Mouse (Mus musculus): ENCODE data around the gene Gbp9.
"Not testable (repeated sequence)": the region's sequence is repeated elsewhere in the genome, so short reads cannot be mapped to it uniquely, and the experiment has no call there.

Gene Gbp9

GRCm38 (mm10) chr5:105139409-105140088 is at the start of gene Gbp9, which contains the start of the genes Gbp8 and Gbp4:
Gene Gbp9 (minus strand): TSS chr5:105139539.
Gene Gbp8 (minus strand): TSS chr5:105139540.
Gene Gbp4 (minus strand): TSS chr5:105139586.
- DNase-seq (ENCODE audit: low spot score): not testable (repeated sequence)

GRCm38 (mm10) chr5:105181446-105181845 is 42.1 kb upstream of the Gbp9 start:
- no peak for DNase-seq (ENCODE audit: low spot score)

- DNase-seq (ENCODE audit: low spot score): no peak
Observed at GRCm38 (mm10) chr5:105156582-105156981, 17.2 kb upstream of the Gbp9 start.

- DNase-seq (ENCODE audit: low spot score): no peak
Observed at GRCm38 (mm10) chr5:105154049-105154448, 14.7 kb upstream of the Gbp9 start.

GRCm38 (mm10) chr5:105148062-105148461 is 8.7 kb upstream of the Gbp9 start:
- not testable (repeated sequence) for DNase-seq (ENCODE audit: low spot score)

GRCm38 (mm10) chr5:105146447-105146846 is 7.1 kb upstream of the Gbp9 start:
- DNase-seq (ENCODE audit: low spot score): no peak

- DNase-seq (ENCODE audit: low spot score): not testable (repeated sequence)
Observed at GRCm38 (mm10) chr5:105145731-105146130, 6.4 kb upstream of the Gbp9 start.

GRCm38 (mm10) chr5:105140089-105140810 is 911 bp upstream of the Gbp9 start:
- not testable (repeated sequence) for DNase-seq (ENCODE audit: low spot score)

GRCm38 (mm10) chr5:105138906-105139305 is 433 bp downstream of the Gbp9 start:
- no peak for DNase-seq (ENCODE audit: low spot score)

- DNase-seq (ENCODE audit: low spot score): not testable (repeated sequence)
Observed at GRCm38 (mm10) chr5:105136706-105137304, 2.5 kb downstream of the Gbp9 start.

GRCm38 (mm10) chr5:105121731-105122130 is 17.6 kb downstream of the Gbp9 start:
- not testable (repeated sequence) for DNase-seq (ENCODE audit: low spot score)

- no peak for DNase-seq (ENCODE audit: low spot score)
Observed at GRCm38 (mm10) chr5:105115740-105116139, 23.6 kb downstream of the Gbp9 start.

- DNase-seq (ENCODE audit: low spot score): no peak
Observed at GRCm38 (mm10) chr5:105114696-105115095, 24.6 kb downstream of the Gbp9 start.

GRCm38 (mm10) chr5:105113656-105114055 is 25.7 kb downstream of the Gbp9 start:
- no peak for DNase-seq (ENCODE audit: low spot score)

- peak; percentile 50 for DNase-seq (ENCODE audit: low spot score)
Observed at GRCm38 (mm10) chr5:105110271-105110852, 29.0 kb downstream of the Gbp9 start.

- DNase-seq (ENCODE audit: low spot score): not testable (repeated sequence)
Observed at GRCm38 (mm10) chr5:105109775-105110174, 29.6 kb downstream of the Gbp9 start.

- DNase-seq (ENCODE audit: low spot score): not testable (repeated sequence)
Observed at GRCm38 (mm10) chr5:105105689-105106088, 33.6 kb downstream of the Gbp9 start.

- no peak for DNase-seq (ENCODE audit: low spot score)
Observed at GRCm38 (mm10) chr5:105081900-105082299, 57.4 kb downstream of the Gbp9 start.

GRCm38 (mm10) chr5:105068356-105068755 is 71.0 kb downstream of the Gbp9 start:
- DNase-seq (ENCODE audit: low spot score): not testable (repeated sequence)

- not testable (repeated sequence) for DNase-seq (ENCODE audit: low spot score)
Observed at GRCm38 (mm10) chr5:105064443-105064842, 74.9 kb downstream of the Gbp9 start.

- no peak for DNase-seq (ENCODE audit: low spot score)
Observed at GRCm38 (mm10) chr5:105063321-105063720, 76.0 kb downstream of the Gbp9 start.

GRCm38 (mm10) chr5:105062403-105062802 is 76.9 kb downstream of the Gbp9 start:
- not testable (repeated sequence) for DNase-seq (ENCODE audit: low spot score)
